Mouse (Mus musculus): ENCODE data around the gene Bloc1s1.

- TF ChIP-seq POLR2A (IDR thresholded peaks at IDR 0.05; ENCODE audit: borderline replicate concordance, low read depth, low read length) (no peak), CTCF (IDR thresholded peaks at IDR 0.05; ENCODE audit: low read depth, low read length) (no peak)
Observed at GRCm38 (mm10) chr10:128890383-128891295, 33.2 kb downstream of the Bloc1s1 start.
